Mouse (Mus musculus) stomach, postnatal 0 days (tissue): ENCODE measurements at regions not wholly inside any gene's neighbourhood (a gene's known extent, or its start where the extent isn't known, plus 50 kb on each side); places are given as distances from the start of the nearest gene placed in this dataset.

ENCODE experiments used
- CTCF ChIP-seq: IDR thresholded peaks from 2 replicates; pipeline ENCODE4 v1.5.1; 2016; ENCODE audit warnings: antibody characterized with exemption, low read depth, mild to moderate bottlenecking, moderate library complexity
- EP300 ChIP-seq: optimal IDR thresholded peaks from 2 replicates; pipeline ENCODE3; 2016; ENCODE audit warnings: antibody characterized with exemption

DNA sequence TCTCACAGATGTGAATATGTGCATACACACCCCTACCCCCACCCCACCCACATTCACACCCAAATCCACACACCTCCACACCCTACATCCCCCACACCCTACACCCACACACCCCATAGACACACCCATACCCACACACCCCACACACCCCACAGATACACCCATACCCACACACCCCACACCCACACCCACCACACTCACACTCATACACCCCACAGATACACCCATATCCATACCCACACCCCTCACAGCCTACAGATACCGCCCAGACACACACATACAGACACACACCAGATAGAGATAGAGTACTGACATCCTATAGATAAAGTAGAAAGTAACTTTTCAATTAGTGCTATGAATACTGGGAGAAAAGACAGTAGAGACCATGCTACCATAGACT, 108.6 kb upstream of the Ddhd1 start:
- TF ChIP-seq CTCF (no peak), EP300 (no peak)
